Mouse (Mus musculus) forebrain, embryonic 16.5 days (tissue): ENCODE data around the gene G430095P16Rik. TPM values are rescaled to one million over a fixed set of nuclear protein-coding genes. Genes with fewer than 3 reads are reported as not detected.
A peak's percentile ranks its signal among the peaks of the same experiment; 100 is the strongest.

Source experiments
- ATAC-seq: fragments of 200-750 bp; cut with Nextera tagmentation; 2 replicates; pipeline ENCODE4 v1.8.0; 2017; ENCODE audit warnings: mild to moderate bottlenecking, moderate library complexity
- H3K27ac ChIP-seq: fragments of 300-500 bp; sonication (generic); 2 replicates; pipeline ENCODE4 v1.5.1; 2014; ENCODE audit warnings: low read length, control low read depth
- H3K27me3 ChIP-seq: fragments of 300-500 bp; sonication (generic); replicated peaks from 2 replicates; pipeline ENCODE4 v1.6.1; 2014; ENCODE audit warnings: low read length; ENCODE audit not compliant: control insufficient read depth, insufficient read depth
- H3K36me3 ChIP-seq: fragments of 300-500 bp; sonication (generic); 2 replicates; pipeline ENCODE4 v1.6.1; 2014; ENCODE audit not compliant: control insufficient read depth, insufficient read depth
- H3K4me1 ChIP-seq: fragments of 300-500 bp; sonication (generic); replicated peaks from 2 replicates; pipeline ENCODE4 v1.6.1; 2014; ENCODE audit warnings: low read length; ENCODE audit not compliant: control insufficient read depth, insufficient read depth
- H3K4me2 ChIP-seq: fragments of 300-500 bp; sonication (generic); 2 replicates; pipeline ENCODE4 v1.6.1; 2014; ENCODE audit warnings: mild to moderate bottlenecking, low read length, control low read depth
- H3K4me3 ChIP-seq: fragments of 300-500 bp; sonication (generic); replicated peaks from 2 replicates; pipeline ENCODE4 v1.5.1; 2014; ENCODE audit warnings: mild to moderate bottlenecking, low read length, control low read depth
- H3K9ac ChIP-seq: fragments of 300-500 bp; sonication (generic); replicated peaks from 2 replicates; pipeline ENCODE4 v1.6.1; 2014; ENCODE audit warnings: low read depth, low read length, control low read depth
- H3K9me3 ChIP-seq: fragments of 300-500 bp; sonication (generic); 2 replicates; pipeline ENCODE4 v1.6.1; 2016; ENCODE audit warnings: low read length; ENCODE audit not compliant: control insufficient read depth
- WGBS: fragments of 180-500 bp; shearing (Covaris S2); extraction: QIAGEN DNeasy Blood & Tissue Kit; methylation state at CpG from one replicate; pipeline ENCODE4 v1.1.7; 2014; 5-methylcytosine and 5-hydroxymethylcytosine counted together
- polyA plus RNA-seq: library from polyadenylated mRNA; unstranded; fragments of >200 nt; fragmentation: Nextera tagmentation; extraction: Ambion mirVana; gene quantifications from 2 replicates; pipeline ENCODE4 v1.2.1, GENCODE M21; 2015

G430095P16Rik gene
- polyA plus RNA-seq, result 2.0 and 2.2 TPM in 2 replicates

- Histone ChIP-seq H3K36me3 (peaks cover 16% of the 10 kb centered on the region), H3K9ac (peak within 1 kb of the TSS; percentile 40), H3K27me3 (no peaks in the 10 kb centered on the region), H3K9me3 (no peaks in the 10 kb centered on the region), H3K4me3 (no peak within 1 kb of the TSS), H3K4me2 (0 out of 2 replicates have a peak within 1 kb of the TSS, but pooled peaks have one; percentile 5), H3K27ac (peak within 1 kb of the TSS; percentile 93), H3K4me1 (peaks cover 42% of the 10 kb centered on the region)
- ATAC-seq, result peak; percentile 67
- 9% methylated on average over 9 of the region's 10 CpGs for WGBS
These were observed at the start of gene G430095P16Rik for GRCm38 (mm10) chr8:84722850-84723570. Gene G430095P16Rik (plus strand): TSS chr8:84723007.

- 92% methylated on average over 5 of the region's 5 CpGs for WGBS
- Histone ChIP-seq H3K4me1 (no peaks in the 10 kb centered on the region), H3K9ac (no peak overlapping the region), H3K4me3 (no peak overlapping the region), H3K27me3 (no peaks in the 10 kb centered on the region), H3K4me2 (no peak overlapping the region), H3K9me3 (no peaks in the 10 kb centered on the region), H3K27ac (no peak overlapping the region), H3K36me3 (peaks cover 17% of the 10 kb centered on the region)
- no peak for ATAC-seq
These were observed 45.5 kb upstream of the G430095P16Rik start for GRCm38 (mm10) chr8:84677305-84677704.

DNA sequence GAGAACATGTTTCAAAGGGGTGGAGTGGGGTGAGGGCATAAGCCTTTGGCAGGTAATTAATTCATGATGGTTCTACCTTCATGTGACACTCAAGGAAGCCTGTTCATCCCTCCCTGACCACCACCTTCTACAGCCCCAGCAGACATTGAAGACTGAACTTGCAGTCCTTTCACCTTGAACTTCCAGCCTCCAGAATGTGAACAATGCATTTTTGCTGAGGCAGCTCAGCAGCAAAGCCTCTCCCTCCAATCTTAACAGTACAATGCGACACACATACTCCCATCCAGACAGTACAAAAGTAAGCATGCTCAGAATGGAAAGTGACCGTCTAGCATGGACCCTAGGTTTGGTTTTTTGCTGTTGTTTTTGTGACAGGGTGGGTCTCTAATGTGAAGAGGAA lies 41.3 kb upstream of the G430095P16Rik start:
- Histone ChIP-seq H3K27ac (no peak overlapping the region), H3K4me1 (peaks cover 17% of the 10 kb centered on the region), H3K4me2 (no peak overlapping the region), H3K9me3 (no peaks in the 10 kb centered on the region), H3K36me3 (no peaks in the 10 kb centered on the region), H3K27me3 (no peaks in the 10 kb centered on the region), H3K4me3 (no peak overlapping the region), H3K9ac (no peak overlapping the region)
- no peak for ATAC-seq
- WGBS, result 82% methylated on average over 2 of the region's 2 CpGs

GRCm38 (mm10) chr8:84682257-84682656 lies 40.5 kb upstream of the G430095P16Rik start:
- 76% methylated on average over 2 of the region's 2 CpGs for WGBS
- no peak for ATAC-seq
- Histone ChIP-seq H3K27me3 (no peaks in the 10 kb centered on the region), H3K27ac (no peak overlapping the region), H3K36me3 (no peaks in the 10 kb centered on the region), H3K9ac (no peak overlapping the region), H3K4me2 (no peak overlapping the region), H3K9me3 (no peaks in the 10 kb centered on the region), H3K4me3 (no peak overlapping the region), H3K4me1 (peaks cover 20% of the 10 kb centered on the region)

- H3K36me3 ChIP-seq, result no peaks in the 10 kb centered on the region
- H3K27ac ChIP-seq, result no peak overlapping the region
- no peaks in the 10 kb centered on the region for H3K9me3 ChIP-seq
- H3K4me1 ChIP-seq, result peaks cover 32% of the 10 kb centered on the region
- no peak for ATAC-seq
- 35% methylated on average over 3 of the region's 3 CpGs for WGBS
- no peak overlapping the region for H3K4me3 ChIP-seq
- no peaks in the 10 kb centered on the region for H3K27me3 ChIP-seq
- no peak overlapping the region for H3K9ac ChIP-seq
- no peak overlapping the region for H3K4me2 ChIP-seq
These were observed 38.3 kb upstream of the G430095P16Rik start for GRCm38 (mm10) chr8:84684537-84684936.

DNA sequence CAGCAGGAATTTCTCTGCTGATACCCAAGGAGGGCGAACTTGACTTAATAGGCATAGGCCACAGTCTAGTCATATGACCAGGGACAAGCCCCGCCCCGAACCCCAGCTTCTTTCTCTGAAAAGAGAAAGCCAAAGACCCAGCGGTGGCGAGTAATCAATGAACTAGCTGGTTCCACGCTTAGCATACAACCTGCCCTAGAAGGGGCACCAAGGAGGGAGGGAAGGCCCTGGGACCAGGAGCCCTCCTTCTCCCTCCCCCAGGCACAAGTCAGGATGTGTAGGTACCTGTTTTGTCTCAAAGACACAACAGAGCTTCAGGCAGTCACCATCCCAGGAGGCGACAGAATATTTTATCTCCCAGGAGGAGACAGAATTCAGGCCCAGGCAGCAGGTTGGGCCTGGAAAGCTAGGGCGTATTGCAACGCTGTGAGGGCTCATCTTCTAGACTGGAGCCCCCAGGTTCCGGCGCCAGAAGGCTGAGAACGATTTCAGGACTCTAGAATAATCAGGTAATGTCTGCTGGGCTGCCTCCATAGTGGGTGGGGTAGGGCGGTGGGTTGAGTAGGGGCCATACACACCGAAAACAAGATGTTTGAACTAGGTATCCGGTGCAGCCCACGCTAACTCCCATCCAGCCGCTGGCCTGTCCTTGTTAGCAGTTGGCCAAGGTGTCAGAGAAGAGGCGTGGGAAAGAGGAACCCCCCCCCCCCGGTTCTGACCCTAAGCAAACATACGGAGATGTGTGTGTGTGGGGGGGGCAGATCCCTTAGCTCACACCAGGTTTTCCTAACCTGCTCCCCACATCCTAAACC lies 36.4 kb upstream of the G430095P16Rik start, which contains the start of gene Trmt1:
Gene Trmt1, plus strand, starts transcription at position 117 of the 812 bp plus-strand sequence.
- Histone ChIP-seq H3K36me3 (0 out of 2 replicates have a peak, but pooled peaks cover 2% of the 10 kb centered on the region), H3K27ac (no peak within 1 kb of the TSS), H3K27me3 (no peaks in the 10 kb centered on the region), H3K4me3 (peak within 1 kb of the TSS; percentile 99), H3K9me3 (no peaks in the 10 kb centered on the region), H3K9ac (peak within 1 kb of the TSS; percentile 95), H3K4me2 (peak within 1 kb of the TSS; percentile 56), H3K4me1 (peaks cover 41% of the 10 kb centered on the region)
- no peak for ATAC-seq
- whole genome bisulfite sequencing, result 6% methylated on average over 20 of the region's 20 CpGs

GRCm38 (mm10) chr8:84687003-84687704 lies 35.7 kb upstream of the G430095P16Rik start:
- peak; percentile 18 for ATAC-seq
- H3K4me3 ChIP-seq, result peak overlapping the region; percentile 99
- 0 out of 2 replicates have a peak, but pooled peaks cover 2% of the 10 kb centered on the region for H3K36me3 ChIP-seq
- peaks cover 41% of the 10 kb centered on the region for H3K4me1 ChIP-seq
- H3K9me3 ChIP-seq, result no peaks in the 10 kb centered on the region
- peak overlapping the region; percentile 56 for H3K4me2 ChIP-seq
- under 1% methylated on average over 58 of the region's 62 CpGs for WGBS
- H3K27me3 ChIP-seq, result no peaks in the 10 kb centered on the region
- H3K9ac ChIP-seq, result peak overlapping the region; percentile 95
- H3K27ac ChIP-seq, result peak overlapping the region; percentile 74

DNA sequence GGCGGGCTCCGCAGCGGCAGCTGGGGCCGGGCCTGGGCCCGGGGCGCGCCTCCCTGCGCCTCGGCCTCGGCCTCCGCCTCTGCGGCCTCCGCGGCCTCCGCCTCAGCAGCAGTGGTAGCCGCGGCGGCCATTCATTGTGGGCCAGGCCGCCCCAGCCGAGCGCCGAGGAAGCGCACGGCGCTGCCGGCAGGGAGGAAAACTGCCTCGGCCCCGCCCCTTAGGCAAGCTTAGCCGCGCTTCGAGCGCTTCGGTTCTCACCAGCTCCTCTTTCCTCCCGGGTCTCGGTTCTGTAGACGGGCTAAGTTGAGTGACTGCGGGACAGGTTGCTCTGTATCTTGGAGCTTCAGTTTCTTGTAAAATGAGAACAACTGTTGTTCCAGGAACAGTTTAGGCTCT lies 35.1 kb upstream of the G430095P16Rik start, which contains the start of gene Nacc1:
Gene Nacc1, minus strand, starts transcription at position 158 of the 396 bp plus-strand sequence.
- peak within 1 kb of the TSS; percentile 99 for H3K4me3 ChIP-seq
- 0 out of 2 replicates have a peak, but pooled peaks cover 2% of the 10 kb centered on the region for H3K36me3 ChIP-seq
- H3K27me3 ChIP-seq, result no peaks in the 10 kb centered on the region
- ATAC-seq, result peak; percentile 90
- peak within 1 kb of the TSS; percentile 95 for H3K9ac ChIP-seq
- peak within 1 kb of the TSS; percentile 74 for H3K27ac ChIP-seq
- peaks cover 41% of the 10 kb centered on the region for H3K4me1 ChIP-seq
- peak within 1 kb of the TSS; percentile 56 for H3K4me2 ChIP-seq
- H3K9me3 ChIP-seq, result no peaks in the 10 kb centered on the region
- under 1% methylated on average over 24 of the region's 37 CpGs for WGBS
